Mouse (Mus musculus): ENCODE measurements around the gene Tmem151a.

Tmem151a gene

DNA sequence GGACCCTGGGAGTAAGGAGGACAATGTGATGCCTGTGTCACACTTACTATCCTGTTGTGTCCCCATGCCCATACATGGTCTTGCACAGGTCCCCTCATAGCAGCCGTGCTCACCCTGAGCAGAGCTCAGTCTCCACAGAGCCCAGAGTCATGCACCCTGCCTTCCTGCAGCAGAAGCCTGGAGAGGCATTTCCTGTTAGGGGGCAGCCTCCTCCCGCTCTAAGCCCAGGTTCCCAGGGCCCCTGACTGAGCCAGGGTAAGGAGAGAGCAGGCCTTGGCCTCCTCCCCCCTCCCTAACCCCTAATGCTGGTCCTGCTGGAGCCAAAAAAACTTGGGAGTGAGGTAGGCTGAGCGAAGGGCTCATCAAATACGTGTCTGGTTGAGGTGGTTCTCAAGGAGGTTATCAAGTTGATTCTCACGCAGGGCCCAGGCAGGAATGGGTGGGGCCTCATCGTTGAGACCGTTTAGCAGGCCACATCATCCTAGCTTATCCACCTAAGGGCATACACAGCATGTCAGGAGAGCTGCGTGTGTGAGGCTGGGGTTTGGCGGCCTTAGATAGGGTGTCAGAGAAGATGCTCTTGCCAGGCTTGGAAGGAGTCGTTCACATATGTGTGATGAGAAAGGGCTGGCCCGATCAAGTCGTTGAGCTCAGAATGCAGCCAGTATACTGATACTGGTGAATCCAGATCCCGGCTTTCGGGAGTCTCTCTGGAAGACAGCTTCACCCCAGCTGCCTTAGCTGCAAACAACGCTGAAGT, 18.1 kb downstream of the Tmem151a start:
- no peak for DNase-seq (ENCODE audit: low read depth)

GRCm38 (mm10) chr19:5065104-5065503, 20.2 kb downstream of the Tmem151a start:
- no peak for DNase-seq (ENCODE audit: low read depth)

GRCm38 (mm10) chr19:5062446-5062845, 22.9 kb downstream of the Tmem151a start:
- DNase-seq (ENCODE audit: low read depth) = no peak

DNA sequence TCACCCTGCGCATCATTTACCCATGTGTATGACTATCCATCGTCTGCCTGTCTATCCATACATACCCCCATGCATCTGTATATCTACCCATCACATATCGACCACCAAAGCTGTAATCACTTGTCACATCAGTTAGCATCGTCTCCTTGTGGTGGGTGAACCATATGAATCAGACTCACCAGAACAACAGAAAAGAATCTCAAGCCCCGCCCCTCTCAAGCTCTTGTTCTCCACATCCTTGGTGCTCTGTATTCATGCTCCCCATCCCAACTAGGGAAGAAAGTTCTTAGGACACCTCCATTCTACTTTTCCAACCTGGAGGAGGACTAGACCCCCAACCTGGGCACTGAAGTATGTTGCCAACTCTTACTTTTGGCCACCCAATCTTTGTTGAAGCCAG, 23.3 kb downstream of the Tmem151a start:
- no peak for DNase-seq (ENCODE audit: low read depth)

- DNase-seq (ENCODE audit: low read depth) = no peak
Measured at GRCm38 (mm10) chr19:5060365-5061330, 24.7 kb downstream of the Tmem151a start.

DNA sequence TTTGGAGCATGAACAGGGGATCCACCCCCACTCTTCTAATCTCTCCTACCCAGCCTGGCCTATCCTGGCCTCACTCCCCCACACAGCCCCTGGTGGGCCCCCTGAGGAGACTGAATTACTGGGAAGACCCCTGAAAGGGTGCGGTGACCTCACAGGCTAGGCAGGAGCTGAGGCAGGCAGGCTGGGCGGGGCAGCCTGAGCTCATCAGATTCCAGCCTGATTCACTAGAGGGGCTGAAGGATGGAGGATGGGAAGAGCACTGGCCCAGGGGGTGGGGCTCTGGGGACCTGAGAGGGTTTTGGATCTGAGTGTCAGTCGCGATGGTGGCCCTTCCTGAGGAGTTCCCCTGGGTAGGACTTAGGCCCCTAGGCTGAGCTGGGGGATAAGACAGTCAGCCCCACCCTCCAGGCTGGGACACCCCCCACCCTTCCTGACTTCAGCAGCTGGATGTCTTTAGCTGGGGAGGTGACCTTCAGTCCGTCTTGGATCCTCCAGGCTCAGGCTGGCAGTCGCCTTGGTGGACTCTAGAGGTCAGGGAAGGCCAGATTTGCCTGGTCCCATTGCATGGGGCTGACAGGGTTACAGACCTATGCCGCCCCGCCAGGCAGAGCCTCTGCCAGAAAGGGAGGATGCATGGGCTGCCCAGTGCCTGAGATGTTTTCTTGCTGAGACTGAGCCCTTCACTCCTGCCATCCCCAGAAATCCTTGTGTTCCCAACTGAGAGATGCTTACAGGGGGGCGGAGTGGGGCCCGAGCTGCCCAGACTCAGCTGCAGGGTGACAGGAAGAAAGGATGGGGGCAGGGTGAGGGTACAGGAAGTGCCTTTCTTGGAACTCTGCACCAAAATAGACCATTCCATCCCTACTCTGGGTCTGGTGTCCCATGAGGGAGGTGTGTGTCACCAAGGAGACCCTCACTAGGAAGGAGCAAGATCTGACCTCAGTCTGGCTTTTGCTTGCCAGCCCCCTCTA, 26.2 kb downstream of the Tmem151a start:
- DNase-seq (ENCODE audit: low read depth) = no peak

DNA sequence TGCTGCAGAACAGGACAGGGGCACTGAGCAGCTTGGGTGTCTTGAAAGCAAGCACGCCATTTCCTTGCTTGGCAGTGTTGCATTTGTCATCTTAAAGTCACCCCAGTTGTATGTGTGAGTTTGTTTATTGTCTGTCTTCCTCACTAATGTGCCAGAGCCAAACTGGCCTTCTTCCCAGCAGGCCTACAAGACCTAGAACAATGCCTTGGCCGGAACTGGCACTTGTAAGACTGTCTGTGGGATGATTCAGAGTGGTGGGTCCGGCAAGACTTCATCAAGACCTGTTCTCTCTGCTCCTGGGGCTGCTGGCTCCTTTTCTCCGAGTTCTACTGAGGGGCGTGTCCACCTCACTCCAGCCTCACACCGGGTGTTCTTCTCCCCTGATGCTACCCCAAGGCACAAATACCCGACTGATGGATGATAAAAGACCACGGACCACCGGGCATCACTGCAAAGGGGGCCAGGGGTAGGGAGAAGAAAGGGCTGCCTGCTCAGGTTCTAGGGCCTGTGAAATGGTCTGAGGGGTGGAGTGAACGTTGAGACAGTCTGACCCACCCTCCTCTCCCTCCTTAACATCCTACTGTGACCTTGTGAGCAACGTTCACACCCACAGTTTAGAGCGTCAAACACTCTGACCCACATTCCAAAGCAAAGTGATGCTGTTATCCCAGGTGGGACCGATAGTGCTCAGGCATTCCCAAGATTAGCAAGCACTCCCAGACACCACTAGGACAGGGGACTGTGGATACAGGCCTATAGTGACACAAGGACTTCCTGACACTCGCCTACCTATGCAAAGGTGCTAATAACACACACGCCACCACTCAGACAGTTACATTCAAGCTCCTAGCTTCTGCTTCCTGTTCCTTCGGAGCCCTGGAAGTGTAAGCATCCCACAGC, 27.2 kb downstream of the Tmem151a start:
- no peak for DNase-seq (ENCODE audit: low read depth)

DNA sequence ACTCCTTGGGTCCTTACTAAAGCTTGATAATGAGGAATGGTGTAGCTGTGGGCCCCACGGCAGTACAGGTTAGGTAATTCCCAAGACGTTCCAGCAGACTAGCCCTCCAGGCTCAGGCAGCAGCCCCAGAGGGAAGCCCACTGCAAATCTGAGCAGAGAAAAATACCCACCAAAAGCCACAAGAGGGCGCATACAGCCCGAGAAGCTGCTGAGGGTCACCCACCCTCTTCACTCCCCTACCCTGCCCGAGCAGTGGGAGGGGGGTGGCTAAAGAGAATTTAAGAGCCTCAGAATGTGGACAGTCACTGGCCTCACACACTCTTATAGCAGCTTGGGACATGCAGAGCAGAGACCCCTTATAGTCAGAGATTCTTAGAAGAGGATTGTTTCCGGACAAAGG, 29.1 kb downstream of the Tmem151a start:
- DNase-seq (ENCODE audit: low read depth) = no peak

- no peak for DNase-seq (ENCODE audit: low read depth)
Measured at GRCm38 (mm10) chr19:5053909-5054308, 31.4 kb downstream of the Tmem151a start.

DNA sequence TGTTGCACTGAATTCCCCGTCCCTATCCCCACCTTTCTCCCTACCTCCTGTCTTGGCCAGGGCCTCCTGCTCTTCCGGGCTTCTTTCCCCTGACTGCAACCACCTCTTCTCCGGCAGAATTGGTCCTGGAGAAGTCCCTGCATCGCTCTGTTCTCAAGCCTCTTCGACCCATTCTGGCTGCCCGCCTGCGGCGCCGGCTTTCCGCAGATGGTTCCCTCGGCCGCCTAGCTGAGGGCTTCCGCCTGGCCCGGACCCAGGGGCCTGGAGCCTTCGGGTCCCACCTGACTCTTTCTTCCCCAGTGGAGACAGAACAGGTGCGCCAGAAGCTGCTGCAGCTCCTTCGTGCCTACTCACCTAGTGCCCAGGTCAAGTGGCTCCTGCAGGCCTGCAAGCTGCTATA, 32.5 kb downstream of the Tmem151a start:
- no peak for DNase-seq (ENCODE audit: low read depth)

- DNase-seq (ENCODE audit: low read depth) = no peak
Measured at GRCm38 (mm10) chr19:5052166-5052822, 33.0 kb downstream of the Tmem151a start.

DNA sequence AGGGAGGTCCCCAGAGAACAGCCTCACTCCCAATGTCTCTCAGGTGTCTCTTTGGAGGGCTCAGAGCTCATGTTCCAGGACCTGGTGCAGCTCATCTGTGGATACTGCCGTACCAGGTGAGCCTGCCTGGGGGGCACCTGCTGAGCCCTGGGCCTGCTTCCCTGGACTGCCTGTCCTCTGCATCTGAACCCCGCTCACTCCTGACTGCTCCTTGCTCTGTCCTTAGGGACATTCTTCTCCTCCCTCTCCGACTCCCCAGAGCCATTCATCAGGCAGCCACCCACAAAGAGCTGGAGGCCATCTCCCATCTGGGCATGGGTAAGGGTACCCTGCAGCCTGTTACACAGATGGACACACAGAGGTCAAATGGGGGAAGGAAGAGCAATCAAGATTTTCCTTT, 33.8 kb downstream of the Tmem151a start:
- no peak for DNase-seq (ENCODE audit: low read depth)

GRCm38 (mm10) chr19:5051031-5051430, 34.3 kb downstream of the Tmem151a start:
- DNase-seq (ENCODE audit: low read depth) = no peak

GRCm38 (mm10) chr19:5050047-5050905, 35.1 kb downstream of the Tmem151a start, which contains the start of gene Rin1:
Rin1 (plus strand) TSS chr19:5050481.
- no peak for DNase-seq (ENCODE audit: low read depth)

DNA sequence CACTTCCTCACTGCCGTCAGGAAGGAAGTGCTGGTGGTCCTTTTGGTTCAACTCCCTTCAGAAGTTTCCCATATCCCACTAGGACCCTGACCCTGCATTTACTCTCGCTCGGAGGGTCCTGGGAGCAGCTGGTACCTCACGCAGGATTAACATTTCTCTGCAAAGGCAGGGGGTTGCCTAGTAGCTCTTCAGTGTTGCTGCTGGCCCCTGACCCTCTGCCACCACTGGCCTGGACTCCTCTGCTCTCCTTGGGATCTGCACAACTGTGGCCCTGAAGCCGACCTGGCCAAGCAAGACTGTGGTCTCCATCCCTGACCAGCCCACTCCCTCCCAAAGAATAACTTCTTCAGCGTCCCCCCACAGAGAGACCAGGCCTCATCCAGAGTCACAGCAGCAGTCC, 36.0 kb downstream of the Tmem151a start:
- no peak for DNase-seq (ENCODE audit: low read depth)

GRCm38 (mm10) chr19:5048138-5049056, 36.9 kb downstream of the Tmem151a start:
- no peak for DNase-seq (ENCODE audit: low read depth)

GRCm38 (mm10) chr19:5045531-5045930, 39.8 kb downstream of the Tmem151a start:
- no peak for DNase-seq (ENCODE audit: low read depth)

- no peak for DNase-seq (ENCODE audit: low read depth)
Measured at GRCm38 (mm10) chr19:5041588-5041987, 43.7 kb downstream of the Tmem151a start.
